Mouse (Mus musculus): ENCODE data around the gene Gnai2. TPM values are rescaled to one million over a fixed set of nuclear protein-coding genes. Genes with fewer than 3 reads are reported as not detected.
A peak's percentile ranks its signal among the peaks of the same experiment; 100 is the strongest.

Gene Gnai2
- total and polyA plus RNA-seq, 2 experiments from 2014 or later, result 295 to 472 TPM

DNA sequence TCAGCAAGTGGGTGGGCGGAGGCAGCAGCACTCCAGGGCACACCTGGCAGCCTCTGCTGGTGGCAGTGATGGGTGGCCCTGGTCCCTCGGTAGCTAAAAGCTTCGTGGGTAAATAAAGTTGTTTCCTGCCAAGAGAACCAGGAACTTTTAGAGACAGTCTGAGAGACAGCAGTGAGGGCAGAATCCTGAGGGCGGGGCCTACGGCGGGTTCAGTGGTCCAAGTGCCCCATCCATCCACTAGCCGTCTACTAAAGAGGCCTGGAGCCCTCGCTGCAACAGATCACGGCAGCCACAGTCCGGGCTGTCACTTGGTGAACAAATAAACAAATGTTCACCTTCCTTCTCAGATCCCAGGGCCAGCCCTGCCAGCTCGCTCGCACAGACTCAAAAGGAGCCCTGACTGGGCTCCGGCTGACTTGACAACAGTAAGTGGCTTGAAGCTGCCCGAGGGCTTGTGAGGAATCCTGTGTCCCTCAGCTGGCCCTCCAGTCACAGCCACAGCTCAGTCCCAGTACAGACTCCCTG, 5.2 kb downstream of the Gnai2 start:
- H3K36me3 ChIP-seq (replicated peaks; ENCODE audit: control insufficient read depth, insufficient read depth, low read length), result peaks cover 11% of the 10 kb centered on the region
- DNase-seq (ENCODE audit: low spot score) (no peak), ATAC-seq (ENCODE audit: insufficient read depth, low read depth) (no peak)
- H3K4me2 ChIP-seq (ENCODE audit: low read depth, low read length), result peak overlapping the region; percentile 40
- H3K27me3 ChIP-seq (ENCODE audit: control insufficient read depth, insufficient read depth, low read length), result no peaks in the 10 kb centered on the region
- H3K9ac ChIP-seq (replicated peaks; ENCODE audit: low read depth, low read length), result peak overlapping the region; percentile 25; the same call in 1 of the 2 replicates
- 32% methylated on average over 14 of the region's 14 CpGs for WGBS
- no peaks in the 10 kb centered on the region for H3K9me3 ChIP-seq (replicated peaks; ENCODE audit: control insufficient read depth, low read length)
- H3K4me3 ChIP-seq (ENCODE audit: low read depth, low read length), result no peak overlapping the region
- H3K27ac ChIP-seq (ENCODE audit: low read depth), result peak overlapping the region; percentile 94
- TF ChIP-seq CTCF (IDR thresholded peaks at IDR 0.05; ENCODE audit: low read depth) (no peak), EP300 (IDR thresholded peaks at IDR 0.05; ENCODE audit: low read depth) (no peak)
- peaks cover 61% of the 10 kb centered on the region for H3K4me1 ChIP-seq (ENCODE audit: control insufficient read depth, insufficient read depth)

- Histone ChIP-seq H3K36me3 (replicated peaks; ENCODE audit: control insufficient read depth, insufficient read depth, low read length) (peaks cover 14% of the 10 kb centered on the region), H3K27ac (ENCODE audit: low read depth) (peak overlapping the region; percentile 94), H3K4me2 (ENCODE audit: low read depth, low read length) (peak overlapping the region; percentile 40), H3K4me1 (ENCODE audit: control insufficient read depth, insufficient read depth) (peaks cover 66% of the 10 kb centered on the region), H3K9me3 (replicated peaks; ENCODE audit: control insufficient read depth, low read length) (no peaks in the 10 kb centered on the region), H3K4me3 (ENCODE audit: low read depth, low read length) (no peak overlapping the region), H3K9ac (replicated peaks; ENCODE audit: low read depth, low read length) (no peak overlapping the region; the same call in 1 of the 2 replicates), H3K27me3 (ENCODE audit: control insufficient read depth, insufficient read depth, low read length) (no peaks in the 10 kb centered on the region)
- DNase-seq (ENCODE audit: low spot score) (no peak), ATAC-seq (ENCODE audit: insufficient read depth, low read depth) (no peak)
- no peak for TF ChIP-seq EP300 (IDR thresholded peaks at IDR 0.05; ENCODE audit: low read depth)
- TF ChIP-seq CTCF (IDR thresholded peaks at IDR 0.05; ENCODE audit: low read depth), result no peak
- WGBS, result 35% methylated on average over 4 of the region's 4 CpGs
Measured at GRCm38 (mm10) chr9:107629411-107629730, 5.8 kb downstream of the Gnai2 start.

DNA sequence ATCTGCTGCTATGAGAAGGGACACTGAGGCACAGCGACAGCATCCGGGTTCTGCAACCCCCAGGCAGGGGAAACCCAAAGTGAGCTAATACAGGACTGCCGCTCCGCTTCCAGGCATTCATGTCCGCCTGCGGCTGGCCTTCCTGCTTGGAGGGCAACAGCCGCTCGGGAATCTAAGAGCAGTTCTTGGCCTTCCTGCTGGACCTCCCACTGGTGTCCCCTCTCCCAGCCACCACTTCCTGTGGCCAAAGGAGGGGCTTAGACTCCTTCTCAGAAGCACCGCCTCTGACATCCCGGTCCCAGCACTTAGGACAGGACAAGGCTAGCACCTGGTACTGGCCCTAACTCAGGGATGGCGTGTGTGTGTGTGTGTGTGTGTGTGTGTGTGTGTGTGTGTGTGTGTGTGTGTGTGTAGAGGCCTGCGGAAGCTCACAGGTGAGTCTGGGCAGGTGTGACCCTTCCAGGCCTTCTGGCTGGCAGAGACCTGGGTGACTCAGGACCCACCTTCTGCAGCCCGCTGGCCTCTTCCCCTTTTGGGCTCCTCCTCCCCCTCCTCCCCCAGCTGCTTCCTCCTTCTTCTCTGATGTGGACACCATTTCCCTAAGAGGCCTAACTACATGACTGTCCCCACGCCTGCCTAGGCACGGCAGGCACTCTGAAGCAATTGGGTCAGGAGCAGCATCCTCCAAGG, 6.3 kb downstream of the Gnai2 start:
- Histone ChIP-seq H3K27ac (ENCODE audit: low read depth) (peak overlapping the region; percentile 94), H3K27me3 (ENCODE audit: control insufficient read depth, insufficient read depth, low read length) (no peaks in the 10 kb centered on the region), H3K4me1 (ENCODE audit: control insufficient read depth, insufficient read depth) (peaks cover 71% of the 10 kb centered on the region), H3K36me3 (replicated peaks; ENCODE audit: control insufficient read depth, insufficient read depth, low read length) (peaks cover 14% of the 10 kb centered on the region), H3K4me2 (ENCODE audit: low read depth, low read length) (peak overlapping the region; percentile 40), H3K4me3 (ENCODE audit: low read depth, low read length) (0 out of 2 replicates have a peak overlapping the region, but pooled peaks have one; percentile 1), H3K9me3 (replicated peaks; ENCODE audit: control insufficient read depth, low read length) (no peaks in the 10 kb centered on the region), H3K9ac (replicated peaks; ENCODE audit: low read depth, low read length) (peak overlapping the region; percentile 2; the same call in 1 of the 2 replicates)
- ATAC-seq (ENCODE audit: insufficient read depth, low read depth) (peak; percentile 21), DNase-seq (ENCODE audit: low spot score) (peak; percentile 76)
- WGBS, result 49% methylated on average over 15 of the region's 15 CpGs
- TF ChIP-seq EP300 (IDR thresholded peaks at IDR 0.05; ENCODE audit: low read depth), result peak; percentile 43; the same call in 1 of the 2 replicates
- TF ChIP-seq CTCF (IDR thresholded peaks at IDR 0.05; ENCODE audit: low read depth), result no peak

- no peaks in the 10 kb centered on the region for H3K9me3 ChIP-seq (replicated peaks; ENCODE audit: control insufficient read depth, low read length)
- peaks cover 17% of the 10 kb centered on the region for H3K36me3 ChIP-seq (replicated peaks; ENCODE audit: control insufficient read depth, insufficient read depth, low read length)
- H3K27me3 ChIP-seq (ENCODE audit: control insufficient read depth, insufficient read depth, low read length), result no peaks in the 10 kb centered on the region
- DNase-seq (ENCODE audit: low spot score) (no peak), ATAC-seq (ENCODE audit: insufficient read depth, low read depth) (no peak)
- H3K9ac ChIP-seq (replicated peaks; ENCODE audit: low read depth, low read length), result peak overlapping the region; percentile 2
- 22% methylated on average over 20 of the region's 20 CpGs for WGBS
- H3K4me1 ChIP-seq (ENCODE audit: control insufficient read depth, insufficient read depth), result peaks cover 73% of the 10 kb centered on the region
- peak overlapping the region; percentile 51 for H3K4me2 ChIP-seq (ENCODE audit: low read depth, low read length)
- no peak overlapping the region for H3K4me3 ChIP-seq (ENCODE audit: low read depth, low read length)
- peak overlapping the region; percentile 94 for H3K27ac ChIP-seq (ENCODE audit: low read depth)
- TF ChIP-seq EP300 (IDR thresholded peaks at IDR 0.05; ENCODE audit: low read depth) (no peak), CTCF (IDR thresholded peaks at IDR 0.05; ENCODE audit: low read depth) (no peak)
Measured at GRCm38 (mm10) chr9:107627387-107628255, 7.5 kb downstream of the Gnai2 start.

DNA sequence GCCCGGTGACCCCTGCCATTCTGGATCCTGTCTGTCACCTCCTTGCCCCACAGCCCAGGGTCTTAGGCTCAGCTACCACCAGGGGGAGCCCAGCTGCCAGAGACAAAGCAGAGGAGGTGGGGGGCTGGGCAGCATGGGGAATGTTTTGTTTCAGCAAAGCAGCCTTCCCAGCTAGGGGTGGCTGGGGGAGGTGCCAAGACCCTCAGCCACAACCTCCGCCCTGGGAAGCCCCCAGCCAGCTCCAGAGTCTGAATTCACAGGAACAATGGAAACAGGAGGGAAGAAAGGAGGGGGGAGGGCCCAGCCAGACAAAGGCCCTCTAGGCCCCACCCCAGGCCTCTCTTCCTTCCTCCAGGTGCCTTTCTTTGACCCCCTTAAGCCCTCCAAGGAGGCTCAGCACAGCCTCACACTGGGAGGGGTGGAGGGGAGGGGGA, 8.3 kb downstream of the Gnai2 start:
- no peaks in the 10 kb centered on the region for H3K27me3 ChIP-seq (ENCODE audit: control insufficient read depth, insufficient read depth, low read length)
- H3K9ac ChIP-seq (replicated peaks; ENCODE audit: low read depth, low read length), result peak overlapping the region; percentile 2
- WGBS, result 0% methylated on average over 2 of the region's 2 CpGs
- peak; percentile 79 for DNase-seq (ENCODE audit: low spot score)
- H3K9me3 ChIP-seq (replicated peaks; ENCODE audit: control insufficient read depth, low read length), result no peaks in the 10 kb centered on the region
- peaks cover 66% of the 10 kb centered on the region for H3K4me1 ChIP-seq (ENCODE audit: control insufficient read depth, insufficient read depth)
- peak overlapping the region; percentile 94 for H3K27ac ChIP-seq (ENCODE audit: low read depth)
- peak overlapping the region; percentile 51 for H3K4me2 ChIP-seq (ENCODE audit: low read depth, low read length)
- TF ChIP-seq CTCF (IDR thresholded peaks at IDR 0.05; ENCODE audit: low read depth) (peak; percentile 98), EP300 (IDR thresholded peaks at IDR 0.05; ENCODE audit: low read depth) (no peak)
- peaks cover 19% of the 10 kb centered on the region for H3K36me3 ChIP-seq (replicated peaks; ENCODE audit: control insufficient read depth, insufficient read depth, low read length)
- ATAC-seq (ENCODE audit: insufficient read depth, low read depth), result peak; percentile 60
- no peak overlapping the region for H3K4me3 ChIP-seq (ENCODE audit: low read depth, low read length)
